Mouse (Mus musculus) myocyte (in vitro differentiated cells): ENCODE results near the gene Pappa2.

Experiments used
- CEBPB ChIP-seq: IDR thresholded peaks from 2 replicates; pipeline ENCODE4 v1.6.1; 2011; ENCODE audit warnings: mild to moderate bottlenecking, moderate library complexity; ENCODE audit not compliant: poor library complexity, insufficient read depth, severe bottlenecking
- E2F4 ChIP-seq: IDR thresholded peaks from one replicate; pipeline ENCODE4 v1.6.1; 2011; ENCODE audit warnings: mild to moderate bottlenecking, control low read depth, moderate library complexity; ENCODE audit not compliant: insufficient read depth
- MAX ChIP-seq: IDR thresholded peaks from one replicate; pipeline ENCODE4 v1.6.1; 2011; ENCODE audit warnings: low read depth, mild to moderate bottlenecking, control low read depth
- MYOD1 ChIP-seq, 3 experiments: IDR thresholded peaks; one replicate each; pipeline ENCODE4 v1.6.1; 2011; ENCODE audit warnings: control low read depth in 2 of 3, low read depth in 2 of 3, mild to moderate bottlenecking in 2 of 3, moderate library complexity in 1 of 3; ENCODE audit not compliant: insufficient read length in 2 of 3, control insufficient read depth in 1 of 3
- MYOG ChIP-seq, 3 experiments: IDR thresholded peaks; one replicate each; pipeline ENCODE4 v1.6.1; 2011; ENCODE audit warnings: control low read depth in 2 of 3, low read depth in 2 of 3, mild to moderate bottlenecking in 2 of 3; ENCODE audit not compliant: insufficient read length in 2 of 3, control insufficient read depth in 1 of 3, insufficient read depth in 1 of 3
- POLR2A ChIP-seq: IDR thresholded peaks from one replicate; pipeline ENCODE4 v1.6.1; 2011; ENCODE audit warnings: low read depth, mild to moderate bottlenecking, control low read depth, moderate library complexity; ENCODE audit not compliant: insufficient read length
- POLR2AphosphoS2 ChIP-seq: IDR thresholded peaks from one replicate; pipeline ENCODE4 v1.6.1; 2011; ENCODE audit warnings: low read depth, control low read depth; ENCODE audit not compliant: insufficient read length
- REST ChIP-seq: IDR thresholded peaks from one replicate; pipeline ENCODE4 v1.6.1; 2011; ENCODE audit warnings: mild to moderate bottlenecking, control low read depth, moderate library complexity; ENCODE audit not compliant: insufficient read depth, insufficient read length
- TCF12 ChIP-seq: IDR thresholded peaks from one replicate; pipeline ENCODE4 v1.6.1; 2011; ENCODE audit warnings: mild to moderate bottlenecking, control low read depth; ENCODE audit not compliant: poor library complexity, insufficient read depth, severe bottlenecking
- TCF3 ChIP-seq: IDR thresholded peaks from one replicate; pipeline ENCODE4 v1.6.1; 2011; ENCODE audit warnings: low read depth, control low read depth; ENCODE audit not compliant: insufficient read length
- USF1 ChIP-seq: IDR thresholded peaks from one replicate; pipeline ENCODE4 v1.6.1; 2011; ENCODE audit warnings: low read depth, mild to moderate bottlenecking, control low read depth, moderate library complexity

GRCm38 (mm10) chr1:158931202-158931827 lies 49.0 kb downstream of the Pappa2 start:
- TF ChIP-seq POLR2A (no peak), TCF3 (no peak), POLR2AphosphoS2 (no peak), MAX (no peak), USF1 (no peak), TCF12 (no peak), MYOD1 (IDR thresholded peaks at IDR 0.05; ENCODE audit: control insufficient read depth in 1 of 3, insufficient read length in 2 of 3, low read depth in 2 of 3) (no peak), MYOG (IDR thresholded peaks at IDR 0.05; ENCODE audit: control insufficient read depth in 1 of 3, insufficient read depth in 1 of 3, insufficient read length in 2 of 3, low read depth in 2 of 3) (no peak), CEBPB (no peak), E2F4 (no peak), REST (no peak)
